Mouse (Mus musculus): ENCODE measurements around the gene Itpkb. TPM values are rescaled to one million over a fixed set of nuclear protein-coding genes. Genes with fewer than 3 reads are reported as not detected.
A peak's percentile ranks its signal among the peaks of the same experiment; 100 is the strongest.

Itpkb gene
- total and polyA plus RNA-seq, 3 experiments = 3.4 to 9.2 TPM; not detected in 1

DNA sequence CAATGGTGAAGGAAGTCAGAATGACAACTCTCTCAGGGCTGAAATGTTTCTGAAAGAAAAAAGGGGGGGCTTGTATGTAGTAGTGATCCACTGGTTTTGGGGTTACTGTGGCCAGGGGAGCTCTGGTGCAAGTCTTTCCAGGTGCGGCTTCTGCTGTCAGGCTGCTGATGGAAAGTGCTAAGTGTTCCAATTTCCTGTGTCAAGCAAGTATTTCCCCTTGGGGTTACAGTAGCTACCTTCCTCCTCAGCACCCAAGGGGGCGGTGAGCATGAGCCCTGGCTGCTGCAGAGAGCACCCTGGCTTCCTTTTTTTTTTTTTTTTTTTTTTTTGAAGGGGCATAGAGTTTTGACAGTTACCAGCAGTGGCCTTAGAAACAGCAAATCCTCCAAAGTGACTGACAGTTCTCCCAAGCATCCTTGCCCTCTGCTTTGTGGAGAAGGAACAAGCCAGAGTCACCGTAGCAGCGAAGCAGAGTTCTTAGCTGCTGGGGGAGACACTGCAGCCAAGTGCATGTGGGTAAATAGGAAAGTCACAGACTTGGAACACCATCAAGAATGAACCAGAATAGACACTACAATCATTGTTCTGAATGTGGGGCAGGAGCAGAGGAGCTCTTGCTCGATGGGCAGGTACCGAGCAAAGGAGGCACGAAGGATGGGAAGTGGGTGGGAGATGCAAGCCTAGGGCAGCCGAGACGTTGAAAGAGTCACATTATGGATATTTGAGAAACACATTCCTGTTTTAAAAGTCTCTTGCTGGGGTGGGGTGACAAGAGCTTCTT lies 62.9 kb downstream of the Itpkb start:
- H3K36me3 ChIP-seq (ENCODE audit: control insufficient read depth in 1 of 2, insufficient read depth in 2 of 2, low read length in 2 of 2) = peaks cover 0 to 27% of the 10 kb centered on the region in 2 experiments; a peak in 2 of 4 replicates
- peak; percentile 98 for TF ChIP-seq ZNF384 (IDR thresholded peaks at IDR 0.05; ENCODE audit: low read depth, low read length)
- TF ChIP-seq CHD1 (IDR thresholded peaks at IDR 0.05; ENCODE audit: low read depth, low read length) = no peak
- TF ChIP-seq HCFC1 (IDR thresholded peaks at IDR 0.05; ENCODE audit: low read depth, low read length) = 0 out of 2 replicates have a peak, but pooled peaks have one; percentile 25
- TF ChIP-seq JUND (IDR thresholded peaks at IDR 0.05; ENCODE audit: low read depth, low read length) = no peak
- H3K9ac ChIP-seq (ENCODE audit: control insufficient read depth, low read depth, low read length, poor library complexity, severe bottlenecking) = no peak overlapping the region
- H3K79me2 ChIP-seq (ENCODE audit: control insufficient read depth, insufficient read depth, low read length, poor library complexity) = no peaks in the 10 kb centered on the region; the same call in 1 of the 2 replicates
- H3K4me3 ChIP-seq (ENCODE audit: control insufficient read depth in 1 of 2, insufficient read depth in 1 of 2, low read depth in 2 of 2, low read length in 2 of 2) = no peak overlapping the region
- no peaks in the 10 kb centered on the region for H3K27me3 ChIP-seq (ENCODE audit: control insufficient read depth in 1 of 2, insufficient read depth in 2 of 2, low read length in 2 of 2)
- peak; percentile 64 for DNase-seq (ENCODE audit: low read depth, low spot score)
- no peak overlapping the region for H3K27ac ChIP-seq (ENCODE audit: control insufficient read depth, low read depth, low read length)
- peaks cover 0 to 41% of the 10 kb centered on the region in 2 experiments; a peak in 3 of 4 replicates for H3K4me1 ChIP-seq (ENCODE audit: control insufficient read depth in 1 of 2, insufficient read depth in 2 of 2, low read length in 2 of 2)
- no peaks in the 10 kb centered on the region for H3K9me3 ChIP-seq (replicated peaks; ENCODE audit: insufficient read depth, low read length)

DNA sequence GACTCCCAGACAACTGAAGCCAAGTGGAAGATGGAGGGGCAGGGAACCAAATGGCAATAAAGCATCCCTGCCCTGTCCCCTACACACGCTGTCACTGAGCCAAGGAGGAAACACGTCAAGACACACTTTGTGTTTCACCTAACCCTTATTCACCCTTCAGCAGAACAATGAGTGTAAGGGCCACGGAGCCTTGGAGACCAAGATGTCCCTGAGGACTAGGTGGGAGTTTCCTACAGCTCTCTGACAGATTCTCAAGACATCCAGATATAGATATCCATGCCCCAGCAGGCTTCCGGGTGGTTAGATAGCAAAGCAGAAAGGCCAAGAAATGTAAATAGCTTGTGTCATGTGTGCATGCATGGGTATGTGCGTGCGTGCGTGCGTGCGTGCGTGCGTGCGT lies 63.6 kb downstream of the Itpkb start:
- DNase-seq (ENCODE audit: low read depth, low spot score) = no peak
- Histone ChIP-seq H3K79me2 (ENCODE audit: control insufficient read depth, insufficient read depth, low read length, poor library complexity) (no peaks in the 10 kb centered on the region; the same call in 1 of the 2 replicates), H3K4me1 (ENCODE audit: control insufficient read depth in 1 of 2, insufficient read depth in 2 of 2, low read length in 2 of 2) (peaks cover 0 to 34% of the 10 kb centered on the region in 2 experiments; a peak in 3 of 4 replicates), H3K9me3 (replicated peaks; ENCODE audit: insufficient read depth, low read length) (no peaks in the 10 kb centered on the region), H3K27me3 (ENCODE audit: control insufficient read depth in 1 of 2, insufficient read depth in 2 of 2, low read length in 2 of 2) (no peaks in the 10 kb centered on the region), H3K4me3 (ENCODE audit: control insufficient read depth in 1 of 2, insufficient read depth in 1 of 2, low read depth in 2 of 2, low read length in 2 of 2) (no peak overlapping the region), H3K9ac (ENCODE audit: control insufficient read depth, low read depth, low read length, poor library complexity, severe bottlenecking) (no peak overlapping the region), H3K27ac (ENCODE audit: control insufficient read depth, low read depth, low read length) (no peak overlapping the region), H3K36me3 (ENCODE audit: control insufficient read depth in 1 of 2, insufficient read depth in 2 of 2, low read length in 2 of 2) (peaks cover 0 to 25% of the 10 kb centered on the region in 2 experiments; a peak in 2 of 4 replicates)
- TF ChIP-seq RCOR1 (IDR thresholded peaks at IDR 0.05; ENCODE audit: low read depth, low read length) (no peak), POLR2AphosphoS5 (IDR thresholded peaks at IDR 0.05; ENCODE audit: borderline replicate concordance, low read depth, low read length) (no peak)

DNA sequence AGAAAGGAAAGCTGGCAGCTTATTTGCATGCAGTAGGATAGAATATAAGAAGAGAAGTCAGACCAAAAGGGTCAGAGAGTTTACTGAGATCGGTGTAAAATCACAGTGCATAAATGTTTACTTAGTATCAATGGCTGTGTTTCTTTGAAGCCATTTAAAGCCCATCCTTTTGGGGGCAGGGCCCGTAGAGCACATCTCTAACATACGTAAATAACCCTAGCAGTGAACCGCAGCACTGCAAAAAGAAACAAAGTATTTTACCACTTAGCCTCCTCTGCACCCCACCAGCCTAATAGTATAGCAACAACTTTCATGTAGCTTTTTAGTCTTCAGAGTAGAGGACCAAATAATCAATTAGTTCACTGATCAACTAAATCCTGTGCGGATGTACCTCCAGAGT lies 67.4 kb downstream of the Itpkb start:
- no peaks in the 10 kb centered on the region for H3K9me3 ChIP-seq (replicated peaks; ENCODE audit: insufficient read depth, low read length)
- H3K9ac ChIP-seq (ENCODE audit: control insufficient read depth, low read depth, low read length, poor library complexity, severe bottlenecking) = no peak overlapping the region
- TF ChIP-seq MYB (IDR thresholded peaks at IDR 0.05; ENCODE audit: low read depth, low read length) (no peak), MAFK (IDR thresholded peaks at IDR 0.05; ENCODE audit: borderline replicate concordance, low read depth, low read length) (no peak), SMC3 (IDR thresholded peaks at IDR 0.05; ENCODE audit: low read depth, low read length) (no peak), CTCF (IDR thresholded peaks at IDR 0.05 in 2 of 3, conservative IDR thresholded peaks at IDR 0.05 in 1 of 3; ENCODE audit: control insufficient read depth in 1 of 3, insufficient read depth in 1 of 3, low read depth in 2 of 3, low read length in 3 of 3, poor library complexity in 1 of 3, severe bottlenecking in 1 of 3) (no peak), TBP (IDR thresholded peaks at IDR 0.05; ENCODE audit: low read depth, low read length) (no peak), TCF12 (IDR thresholded peaks at IDR 0.05; ENCODE audit: low read depth, low read length) (no peak), SIN3A (IDR thresholded peaks at IDR 0.05; ENCODE audit: low read length) (no peak), ZKSCAN1 (IDR thresholded peaks at IDR 0.05; ENCODE audit: low read depth, low read length) (no peak), HCFC1 (IDR thresholded peaks at IDR 0.05; ENCODE audit: low read depth, low read length) (no peak), GABPA (IDR thresholded peaks at IDR 0.05; ENCODE audit: low read depth, low read length) (no peak), POLR2AphosphoS2 (IDR thresholded peaks at IDR 0.05; ENCODE audit: low read length) (no peak), MEF2A (IDR thresholded peaks at IDR 0.05; ENCODE audit: extremely low read depth, insufficient replicate concordance, low read depth, low read length, poor library complexity, severe bottlenecking) (no peak), ZNF384 (IDR thresholded peaks at IDR 0.05; ENCODE audit: low read depth, low read length) (no peak)
- no peak for DNase-seq (ENCODE audit: low read depth, low spot score)
- no peaks in the 10 kb centered on the region for H3K79me2 ChIP-seq (ENCODE audit: control insufficient read depth, insufficient read depth, low read length, poor library complexity)
- no peak overlapping the region for H3K4me3 ChIP-seq (ENCODE audit: control insufficient read depth in 1 of 2, insufficient read depth in 1 of 2, low read depth in 2 of 2, low read length in 2 of 2)
- peaks cover 0 to 8% of the 10 kb centered on the region in 2 experiments; a peak in 2 of 4 replicates for H3K36me3 ChIP-seq (ENCODE audit: control insufficient read depth in 1 of 2, insufficient read depth in 2 of 2, low read length in 2 of 2)
- no peaks in the 10 kb centered on the region for H3K27me3 ChIP-seq (ENCODE audit: control insufficient read depth in 1 of 2, insufficient read depth in 2 of 2, low read length in 2 of 2)
- H3K4me1 ChIP-seq (ENCODE audit: control insufficient read depth in 1 of 2, insufficient read depth in 2 of 2, low read length in 2 of 2) = peaks cover 0 to 9% of the 10 kb centered on the region in 2 experiments; a peak in 2 of 4 replicates
- H3K27ac ChIP-seq (ENCODE audit: control insufficient read depth, low read depth, low read length) = no peak overlapping the region

Measured in MEL (cell line).